Mouse (Mus musculus): ENCODE data around the gene Ripor1. TPM values are rescaled to one million over a fixed set of nuclear protein-coding genes. Genes with fewer than 3 reads are reported as not detected.

Gene Ripor1
- polyA plus RNA-seq, 1 experiment from 2014 or later: 7.2 TPM

- ATAC-seq (ENCODE audit: low read depth) (no peak), DNase-seq (no peak)
- Histone ChIP-seq H3K27ac (no peak overlapping the region), H3K4me2 (no peak overlapping the region), H3K4me3 (replicated peaks) (no peak overlapping the region), H3K4me1 (replicated peaks) (peaks cover 5% of the 10 kb centered on the region; the same call in 1 of the 2 replicates), H3K27me3 (no peaks in the 10 kb centered on the region), H3K36me3 (no peaks in the 10 kb centered on the region), H3K9ac (no peak overlapping the region), H3K9me3 (replicated peaks) (no peaks in the 10 kb centered on the region)
- WGBS (ENCODE audit: insufficient replicate concordance): 72% methylated on average over 4 of the region's 4 CpGs
These were observed 24.3 kb downstream of the Ripor1 start for GRCm38 (mm10) chr8:105629337-105629736.

- no peaks in the 10 kb centered on the region for H3K27me3 ChIP-seq
- H3K27ac ChIP-seq: no peak overlapping the region
- WGBS (ENCODE audit: insufficient replicate concordance): 78% methylated on average over 2 of the region's 2 CpGs
- peak overlapping the region; percentile 99 for H3K9ac ChIP-seq
- DNase-seq: no peak
- H3K36me3 ChIP-seq: peaks cover 7% of the 10 kb centered on the region; the same call in 1 of the 2 replicates
- peaks cover 39% of the 10 kb centered on the region for H3K4me1 ChIP-seq (replicated peaks)
- no peak for ATAC-seq (ENCODE audit: low read depth)
- peak overlapping the region; percentile 97 for H3K4me3 ChIP-seq (replicated peaks)
- peak overlapping the region; percentile 99 for H3K4me2 ChIP-seq
- H3K9me3 ChIP-seq (replicated peaks): no peaks in the 10 kb centered on the region
These were observed 29.9 kb downstream of the Ripor1 start for GRCm38 (mm10) chr8:105634771-105635458.

- Histone ChIP-seq H3K36me3 (peaks cover 7% of the 10 kb centered on the region; the same call in 1 of the 2 replicates), H3K4me1 (replicated peaks) (peaks cover 43% of the 10 kb centered on the region), H3K9ac (peak overlapping the region; percentile 99), H3K4me3 (replicated peaks) (peak overlapping the region; percentile 97), H3K9me3 (replicated peaks) (no peaks in the 10 kb centered on the region), H3K27me3 (no peaks in the 10 kb centered on the region), H3K4me2 (peak overlapping the region; percentile 99), H3K27ac (peak overlapping the region; percentile 100)
- no peak for ATAC-seq (ENCODE audit: low read depth)
- 6% methylated on average over 11 of the region's 11 CpGs for WGBS (ENCODE audit: insufficient replicate concordance)
- DNase-seq: no peak
These were observed 30.4 kb downstream of the Ripor1 start for GRCm38 (mm10) chr8:105635481-105635880.

GRCm38 (mm10) chr8:105636018-105636962 is 31.2 kb downstream of the Ripor1 start, which contains the start of gene Ctcf:
Gene Ctcf, plus strand, starts transcription at chr8:105636568.
- Histone ChIP-seq H3K4me1 (replicated peaks) (peaks cover 49% of the 10 kb centered on the region), H3K4me2 (peak within 1 kb of the TSS; percentile 99), H3K27me3 (no peaks in the 10 kb centered on the region), H3K4me3 (replicated peaks) (peak within 1 kb of the TSS; percentile 97), H3K27ac (peak within 1 kb of the TSS; percentile 100), H3K9me3 (replicated peaks) (no peaks in the 10 kb centered on the region), H3K9ac (peak within 1 kb of the TSS; percentile 99), H3K36me3 (peaks cover 7% of the 10 kb centered on the region; the same call in 1 of the 2 replicates)
- peak; percentile 88 for ATAC-seq (ENCODE audit: low read depth)
- peak; percentile 85 for DNase-seq
- WGBS (ENCODE audit: insufficient replicate concordance): under 1% methylated on average over 106 of the region's 126 CpGs

GRCm38 (mm10) chr8:105636963-105637510 is 32.0 kb downstream of the Ripor1 start, which contains the start of gene Agrp:
Gene Agrp, minus strand, starts transcription at chr8:105637393.
- peak within 1 kb of the TSS; percentile 97 for H3K4me3 ChIP-seq (replicated peaks)
- no peaks in the 10 kb centered on the region for H3K27me3 ChIP-seq
- peak within 1 kb of the TSS; percentile 99 for H3K4me2 ChIP-seq
- H3K9ac ChIP-seq: peak within 1 kb of the TSS; percentile 99
- WGBS (ENCODE audit: insufficient replicate concordance): under 1% methylated on average over 63 of the region's 63 CpGs
- no peak for DNase-seq
- ATAC-seq (ENCODE audit: low read depth): peak; percentile 44
- H3K27ac ChIP-seq: peak within 1 kb of the TSS; percentile 100
- H3K4me1 ChIP-seq (replicated peaks): peaks cover 49% of the 10 kb centered on the region
- H3K36me3 ChIP-seq: peaks cover 7% of the 10 kb centered on the region; the same call in 1 of the 2 replicates
- H3K9me3 ChIP-seq (replicated peaks): no peaks in the 10 kb centered on the region

- peaks cover 7% of the 10 kb centered on the region; the same call in 1 of the 2 replicates for H3K36me3 ChIP-seq
- peak overlapping the region; percentile 97 for H3K4me3 ChIP-seq (replicated peaks)
- WGBS (ENCODE audit: insufficient replicate concordance): under 1% methylated on average over 11 of the region's 11 CpGs
- no peaks in the 10 kb centered on the region for H3K27me3 ChIP-seq
- H3K9ac ChIP-seq: peak overlapping the region; percentile 99
- DNase-seq (no peak), ATAC-seq (ENCODE audit: low read depth) (peak; percentile 30)
- peak overlapping the region; percentile 100 for H3K27ac ChIP-seq
- peak overlapping the region; percentile 99 for H3K4me2 ChIP-seq
- no peaks in the 10 kb centered on the region for H3K9me3 ChIP-seq (replicated peaks)
- peaks cover 55% of the 10 kb centered on the region for H3K4me1 ChIP-seq (replicated peaks)
These were observed 32.6 kb downstream of the Ripor1 start for GRCm38 (mm10) chr8:105637601-105638041.

GRCm38 (mm10) chr8:105638510-105638909 is 33.5 kb downstream of the Ripor1 start:
- 77% methylated on average over 4 of the region's 4 CpGs for WGBS (ENCODE audit: insufficient replicate concordance)
- Histone ChIP-seq H3K36me3 (peaks cover 9% of the 10 kb centered on the region), H3K27ac (peak overlapping the region; percentile 100; the same call in 1 of the 2 replicates), H3K9ac (peak overlapping the region; percentile 99), H3K4me3 (replicated peaks) (peak overlapping the region; percentile 97), H3K4me2 (peak overlapping the region; percentile 99), H3K27me3 (no peaks in the 10 kb centered on the region), H3K9me3 (replicated peaks) (no peaks in the 10 kb centered on the region), H3K4me1 (replicated peaks) (peaks cover 56% of the 10 kb centered on the region)
- DNase-seq (no peak), ATAC-seq (ENCODE audit: low read depth) (no peak)

GRCm38 (mm10) chr8:105639835-105640234 is 34.8 kb downstream of the Ripor1 start:
- peaks cover 18% of the 10 kb centered on the region for H3K36me3 ChIP-seq
- no peak for DNase-seq
- WGBS (ENCODE audit: insufficient replicate concordance): 55% methylated on average over 1 of the region's 1 CpGs
- no peaks in the 10 kb centered on the region for H3K27me3 ChIP-seq
- no peak overlapping the region for H3K9ac ChIP-seq
- H3K27ac ChIP-seq: no peak overlapping the region
- no peak overlapping the region for H3K4me3 ChIP-seq (replicated peaks)
- H3K4me2 ChIP-seq: no peak overlapping the region
- H3K4me1 ChIP-seq (replicated peaks): peaks cover 47% of the 10 kb centered on the region
- ATAC-seq (ENCODE audit: low read depth): no peak
- no peaks in the 10 kb centered on the region for H3K9me3 ChIP-seq (replicated peaks)

GRCm38 (mm10) chr8:105640511-105640910 is 35.5 kb downstream of the Ripor1 start:
- Histone ChIP-seq H3K36me3 (peaks cover 25% of the 10 kb centered on the region), H3K4me2 (no peak overlapping the region), H3K9ac (no peak overlapping the region), H3K27ac (no peak overlapping the region), H3K9me3 (replicated peaks) (no peaks in the 10 kb centered on the region), H3K27me3 (no peaks in the 10 kb centered on the region), H3K4me1 (replicated peaks) (peaks cover 40% of the 10 kb centered on the region), H3K4me3 (replicated peaks) (no peak overlapping the region)
- ATAC-seq (ENCODE audit: low read depth): no peak
- DNase-seq: no peak
- 86% methylated on average over 2 of the region's 2 CpGs for WGBS (ENCODE audit: insufficient replicate concordance)

GRCm38 (mm10) chr8:105645205-105645604 is 40.1 kb downstream of the Ripor1 start:
- no peak overlapping the region for H3K27ac ChIP-seq
- no peaks in the 10 kb centered on the region for H3K27me3 ChIP-seq
- H3K4me2 ChIP-seq: no peak overlapping the region
- DNase-seq: no peak
- no peak overlapping the region for H3K9ac ChIP-seq
- H3K36me3 ChIP-seq: peaks cover 44% of the 10 kb centered on the region
- WGBS (ENCODE audit: insufficient replicate concordance): 76% methylated on average over 1 of the region's 1 CpGs
- H3K4me3 ChIP-seq (replicated peaks): no peak overlapping the region
- no peaks in the 10 kb centered on the region for H3K9me3 ChIP-seq (replicated peaks)
- ATAC-seq (ENCODE audit: low read depth): no peak
- H3K4me1 ChIP-seq (replicated peaks): peaks cover 14% of the 10 kb centered on the region

- no peak overlapping the region for H3K4me3 ChIP-seq (replicated peaks)
- DNase-seq: no peak
- no peak overlapping the region for H3K9ac ChIP-seq
- H3K27me3 ChIP-seq: no peaks in the 10 kb centered on the region
- no peak overlapping the region for H3K27ac ChIP-seq
- peaks cover 58% of the 10 kb centered on the region for H3K36me3 ChIP-seq
- H3K4me1 ChIP-seq (replicated peaks): no peaks in the 10 kb centered on the region; the same call in 1 of the 2 replicates
- no peaks in the 10 kb centered on the region for H3K9me3 ChIP-seq (replicated peaks)
- H3K4me2 ChIP-seq: no peak overlapping the region
- no peak for ATAC-seq (ENCODE audit: low read depth)
- 91% methylated on average over 1 of the region's 1 CpGs for WGBS (ENCODE audit: insufficient replicate concordance)
These were observed 43.9 kb downstream of the Ripor1 start for GRCm38 (mm10) chr8:105648929-105649328.

All from liver, embryonic 13.5 days (tissue).